Mouse (Mus musculus): ENCODE measurements at regions not wholly inside any gene's neighbourhood (a gene's known extent, or its start where the extent isn't known, plus 50 kb on each side); places are given as distances from the start of the nearest gene placed in this dataset.

- peak; percentile 28 for DNase-seq (ENCODE audit: low read depth)
These were observed 830.9 kb upstream of the Tyrp1 start for GRCm38 (mm10) chr4:80002738-80003635.

- DNase-seq (ENCODE audit: low read depth), result peak; percentile 40
These were observed 830.1 kb upstream of the Tyrp1 start for GRCm38 (mm10) chr4:80003636-80004365.

GRCm38 (mm10) chr4:80004366-80004700 is 829.6 kb upstream of the Tyrp1 start:
- peak; percentile 7 for DNase-seq (ENCODE audit: low read depth)

- peak; percentile 18 for DNase-seq (ENCODE audit: low read depth)
These were observed 829.1 kb upstream of the Tyrp1 start for GRCm38 (mm10) chr4:80004788-80005187.

- no peak for DNase-seq (ENCODE audit: low read depth)
These were observed 806.0 kb upstream of the Tyrp1 start for GRCm38 (mm10) chr4:80027876-80028275.

- DNase-seq (ENCODE audit: low read depth), result no peak
These were observed 786.0 kb upstream of the Tyrp1 start for GRCm38 (mm10) chr4:80047956-80048355.
